Mouse (Mus musculus) small intestine, adult 2 months (tissue): ENCODE measurements at regions not wholly inside any gene's neighbourhood (a gene's known extent, or its start where the extent isn't known, plus 50 kb on each side); places are given as distances from the start of the nearest gene placed in this dataset.

Source experiments
- H3K27ac ChIP-seq: fragments of 200-500 bp; 2 replicates; pipeline ENCODE4 v1.5.1; 2012; ENCODE audit warnings: low read depth, low read length, control low read depth, inconsistent platforms; ENCODE audit not compliant: insufficient read depth
- H3K27me3 ChIP-seq: fragments of 200-500 bp; 2 replicates; pipeline ENCODE4 v1.6.1; 2012; ENCODE audit warnings: mild to moderate bottlenecking, moderate library complexity, low read length, inconsistent platforms; ENCODE audit not compliant: control insufficient read depth, insufficient read depth
- H3K36me3 ChIP-seq: fragments of 200-500 bp; 2 replicates; pipeline ENCODE4 v1.6.1; 2012; ENCODE audit warnings: mild to moderate bottlenecking, low read length, control low read depth, inconsistent platforms; ENCODE audit not compliant: control insufficient read depth, insufficient read depth
- H3K4me1 ChIP-seq: fragments of 200-500 bp; 2 replicates; pipeline ENCODE4 v1.6.1; 2012; ENCODE audit warnings: low read length, inconsistent platforms, mixed read lengths; ENCODE audit not compliant: control insufficient read depth, insufficient read depth, insufficient read length
- H3K4me3 ChIP-seq: fragments of 200-500 bp; 2 replicates; pipeline ENCODE4 v1.5.1; 2012; ENCODE audit warnings: low read depth, mild to moderate bottlenecking, control low read depth, inconsistent platforms, low read length, moderate library complexity
- CTCF ChIP-seq: fragments of 200-500 bp; IDR thresholded peaks from 2 replicates; pipeline ENCODE4 v1.5.1; 2012; ENCODE audit warnings: low read depth, mild to moderate bottlenecking, control low read depth, inconsistent platforms, low read length, moderate library complexity, mixed read lengths; ENCODE audit not compliant: insufficient replicate concordance, insufficient read length; ENCODE audit errors: extremely low read depth
- POLR2A ChIP-seq: fragments of 200-500 bp; IDR thresholded peaks from 2 replicates; pipeline ENCODE4 v1.6.1; 2012; ENCODE audit warnings: low read depth, mild to moderate bottlenecking, control low read depth, inconsistent platforms, low read length, moderate library complexity
- WGBS: fragments of 180-500 bp; shearing (Covaris S2); methylation state at CpG from one replicate; pipeline ENCODE4 v1.1.7; 2018; 5-methylcytosine and 5-hydroxymethylcytosine counted together

- Histone ChIP-seq H3K4me3 (no peak overlapping the region), H3K4me1 (no peaks in the 10 kb centered on the region), H3K27ac (no peak overlapping the region), H3K27me3 (no peaks in the 10 kb centered on the region), H3K36me3 (no peaks in the 10 kb centered on the region)
- 83% methylated on average over 6 of the region's 6 CpGs for WGBS
- TF ChIP-seq POLR2A (no peak), CTCF (no peak)
These were observed 155.7 kb upstream of the BB014433 start for GRCm38 (mm10) chr8:15201556-15201955.

DNA sequence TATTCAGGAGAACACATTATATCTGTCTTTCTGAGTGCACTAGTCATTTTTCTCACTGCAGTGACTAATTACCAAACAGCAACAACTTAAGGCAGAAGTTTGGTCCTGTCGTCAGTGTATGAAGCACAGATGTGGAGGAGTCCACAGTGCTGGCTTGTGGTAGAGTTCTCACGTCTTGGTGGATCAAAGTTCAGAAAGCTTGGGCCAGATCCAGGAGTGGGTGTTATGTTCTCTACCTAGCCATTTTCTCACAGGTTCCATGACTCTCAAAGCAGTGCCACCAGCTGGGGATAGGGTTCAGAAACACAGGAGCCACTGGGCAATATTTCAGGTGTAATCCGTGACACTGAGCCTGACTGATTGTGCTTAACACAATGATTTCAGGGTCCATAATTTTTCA, 144.8 kb upstream of the BB014433 start:
- Histone ChIP-seq H3K4me3 (no peak overlapping the region), H3K36me3 (no peaks in the 10 kb centered on the region), H3K4me1 (no peaks in the 10 kb centered on the region), H3K27ac (no peak overlapping the region), H3K27me3 (no peaks in the 10 kb centered on the region; the same call in 1 of the 2 replicates)
- TF ChIP-seq POLR2A: no peak
- TF ChIP-seq CTCF: no peak
- WGBS: 43% methylated on average over 3 of the region's 3 CpGs

GRCm38 (mm10) chr8:15189079-15189612, 143.3 kb upstream of the BB014433 start:
- Histone ChIP-seq H3K36me3 (no peaks in the 10 kb centered on the region), H3K4me1 (no peaks in the 10 kb centered on the region), H3K27ac (no peak overlapping the region), H3K4me3 (no peak overlapping the region), H3K27me3 (no peaks in the 10 kb centered on the region; the same call in 1 of the 2 replicates)
- TF ChIP-seq POLR2A (no peak), CTCF (no peak)
- 58% methylated on average over 10 of the region's 10 CpGs for WGBS
